In the genomic region with DNA sequence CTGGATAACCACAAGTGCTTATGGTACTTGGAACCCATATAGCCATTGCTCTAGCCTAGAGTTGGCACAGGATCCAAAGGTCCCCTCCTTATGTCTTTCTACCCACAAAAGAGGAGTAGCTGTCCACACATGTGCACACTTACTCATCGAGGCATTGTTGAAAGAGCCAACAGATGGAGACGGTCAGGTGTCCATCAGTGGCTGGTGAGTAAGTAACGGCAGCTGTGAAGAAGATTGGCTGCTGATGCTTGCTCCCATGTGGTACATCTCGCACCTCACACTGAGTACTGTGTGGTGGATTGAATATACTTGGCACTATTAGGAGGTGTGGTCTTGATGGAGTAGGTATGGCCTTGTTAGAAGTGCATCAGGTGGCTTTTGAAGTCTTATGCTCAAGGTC, we compare ENCODE assay signal across 35 mouse cellular contexts.
"Had no signal": no experiment of that assay in that cellular context is flagged by ENCODE, and none has a peak within 500 bp of the region (broad histone marks: within the 10 kb centered on the region; RNA-seq: fewer than 3 reads in every experiment).

No protein-coding gene starts in this region.

- H3K27me3 ChIP-seq: heart, embryonic 12.5 days; heart, embryonic 13.5 days; heart, embryonic 15.5 days; hindbrain, embryonic 12.5 days; hindbrain, embryonic 13.5 days; hindbrain, embryonic 15.5 days; intestine, embryonic 15.5 days; kidney, embryonic 15.5 days had no signal

- H3K27ac ChIP-seq: heart, embryonic 10.5 days; heart, embryonic 13.5 days; heart, embryonic 15.5 days; hindbrain, embryonic 10.5 days; hindbrain, embryonic 12.5 days; hindbrain, embryonic 13.5 days; hindbrain, embryonic 14.5 days; hindbrain, embryonic 15.5 days; hindbrain, postnatal 0 days; intestine, embryonic 15.5 days; kidney, embryonic 15.5 days; kidney, postnatal 0 days; layer of hippocampus, adult 2 months had no signal

- DNase-seq: heart, postnatal 10 days; heart, postnatal 14 days; heart, postnatal 36 days; heart, postnatal 4 days; kidney, adult 11 months; kidney, adult 18-20 months; kidney, adult 2 months; kidney, adult 8-10 months; kidney, adult 9 months; kidney, postnatal 10 days; kidney, postnatal 14 days; kidney, postnatal 25 days; kidney, postnatal 36 days; kidney, postnatal 4 days; layer of hippocampus, adult 9-11 months; layer of hippocampus, postnatal 36 days had no signal

- H3K9ac ChIP-seq: heart, embryonic 12.5 days; heart, embryonic 13.5 days; heart, embryonic 15.5 days; hindbrain, embryonic 12.5 days; hindbrain, embryonic 13.5 days; hindbrain, embryonic 14.5 days; hindbrain, embryonic 15.5 days; intestine, embryonic 15.5 days; kidney, embryonic 15.5 days had no signal

- H3K4me3 ChIP-seq: heart, embryonic 10.5 days; heart, embryonic 12.5 days; heart, embryonic 13.5 days; heart, embryonic 15.5 days; hindbrain, embryonic 10.5 days; hindbrain, embryonic 12.5 days; hindbrain, embryonic 13.5 days; hindbrain, embryonic 15.5 days; intestine, embryonic 15.5 days; kidney, embryonic 15.5 days; layer of hippocampus, adult 2 months had no signal

- H3K36me3 ChIP-seq: heart, embryonic 10.5 days; heart, embryonic 12.5 days; heart, embryonic 13.5 days; heart, embryonic 15.5 days; hindbrain, embryonic 15.5 days; intestine, embryonic 15.5 days; kidney, embryonic 15.5 days had no signal

- ATAC-seq: hindbrain, embryonic 16.5 days; hindbrain, postnatal 0 days; inflammation-experienced regulatory T-cells, adult 6 months; intestine, embryonic 15.5 days; intestine, embryonic 16.5 days; intestine, postnatal 0 days had no signal

- H3K4me2 ChIP-seq: heart, embryonic 11.5 days; heart, embryonic 12.5 days; heart, embryonic 13.5 days; heart, embryonic 15.5 days; hindbrain, embryonic 12.5 days; hindbrain, embryonic 13.5 days; hindbrain, embryonic 14.5 days; hindbrain, embryonic 15.5 days; intestine, embryonic 15.5 days; kidney, embryonic 15.5 days had no signal

- H3K4me1 ChIP-seq: heart, embryonic 10.5 days; heart, embryonic 12.5 days; heart, embryonic 13.5 days; heart, embryonic 15.5 days; hindbrain, embryonic 10.5 days; hindbrain, embryonic 12.5 days; hindbrain, embryonic 13.5 days; hindbrain, embryonic 15.5 days; intestine, embryonic 15.5 days; kidney, embryonic 15.5 days had no signal

- H3K9me3 ChIP-seq: heart, embryonic 10.5 days; heart, embryonic 12.5 days; heart, embryonic 13.5 days; heart, embryonic 15.5 days; hindbrain, embryonic 12.5 days; hindbrain, embryonic 13.5 days; hindbrain, embryonic 15.5 days; intestine, embryonic 15.5 days; kidney, embryonic 15.5 days had no signal
